Mouse (Mus musculus) gastrocnemius, postnatal 14 days (tissue): ENCODE measurements at regions not wholly inside any gene's neighbourhood (a gene's known extent, or its start where the extent isn't known, plus 50 kb on each side); places are given as distances from the start of the nearest gene placed in this dataset.
"Not testable (repeated sequence)": the region's sequence is repeated elsewhere in the genome, so short reads cannot be mapped to it uniquely, and the experiment has no call there.

Source experiments
- DNase-seq: peaks from one replicate; pipeline ENCODE4 v3.0.0; 2021; ENCODE audit warnings: mixed read lengths
- intact Hi-C: fragments of 180-260 bp; cut with DNase I; formaldehyde crosslinking; loops from one replicate; pipeline ENCODE4 v1.15.1; 2025; ENCODE audit warnings: low total_unique reads

DNA sequence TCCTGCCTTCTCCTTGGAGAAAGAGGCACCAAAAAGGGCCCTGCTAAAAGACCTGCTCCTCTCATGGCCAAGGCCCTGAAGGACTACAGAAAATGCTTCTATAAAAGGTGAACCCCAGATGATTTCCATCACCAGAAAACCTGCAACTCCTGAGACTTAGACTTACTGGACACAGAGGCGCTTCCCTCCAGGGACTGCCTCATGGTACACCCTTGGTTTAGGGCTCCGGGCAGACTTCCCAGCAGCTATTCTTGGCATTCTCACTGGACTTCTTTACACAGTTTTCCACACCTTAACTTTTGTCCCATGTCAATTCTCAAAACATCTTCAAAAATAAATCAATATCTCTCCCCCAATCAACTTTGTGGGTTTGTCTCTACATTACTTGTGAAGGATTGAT lies 393.2 kb downstream of the Gpm6a start:
- intact Hi-C loops, DNase-seq: not testable (repeated sequence)

DNA sequence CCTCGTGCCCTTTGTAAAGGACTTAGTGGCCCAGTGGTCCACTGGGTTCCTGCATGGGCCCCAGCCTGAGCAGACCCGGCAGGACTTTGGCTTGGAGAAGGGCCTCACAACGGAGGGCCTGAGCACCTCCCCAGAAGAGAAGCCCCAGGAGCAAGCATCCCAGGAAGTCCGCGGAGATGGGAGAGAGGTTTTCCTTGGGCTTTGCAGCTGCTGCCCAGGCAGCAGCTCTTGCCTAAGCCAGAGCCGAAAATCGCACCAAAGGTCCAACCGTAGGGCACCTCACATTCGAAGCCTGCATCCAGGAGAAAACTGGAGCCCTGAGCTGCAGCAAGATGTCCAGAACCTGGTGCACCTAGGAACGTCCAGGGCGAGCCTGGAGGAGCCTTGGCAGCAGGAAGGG lies 405.2 kb downstream of the Gpm6a start:
- intact Hi-C loops, DNase-seq: not testable (repeated sequence)

- intact Hi-C loops, DNase-seq: not testable (repeated sequence)
Observed at GRCm38 (mm10) chr8:55367431-55367830, 412.8 kb downstream of the Gpm6a start.

GRCm38 (mm10) chr8:55397046-55397445 lies 442.4 kb downstream of the Gpm6a start:
- DNase-seq = no peak
- intact Hi-C loops = no loop called here

- no peak for DNase-seq
- intact Hi-C loops = no loop called here
Observed at GRCm38 (mm10) chr8:55398331-55398730, 443.7 kb downstream of the Gpm6a start.

- DNase-seq = no peak
- intact Hi-C loops = no loop called here
Observed at GRCm38 (mm10) chr8:55400412-55400811, 445.8 kb downstream of the Gpm6a start.

DNA sequence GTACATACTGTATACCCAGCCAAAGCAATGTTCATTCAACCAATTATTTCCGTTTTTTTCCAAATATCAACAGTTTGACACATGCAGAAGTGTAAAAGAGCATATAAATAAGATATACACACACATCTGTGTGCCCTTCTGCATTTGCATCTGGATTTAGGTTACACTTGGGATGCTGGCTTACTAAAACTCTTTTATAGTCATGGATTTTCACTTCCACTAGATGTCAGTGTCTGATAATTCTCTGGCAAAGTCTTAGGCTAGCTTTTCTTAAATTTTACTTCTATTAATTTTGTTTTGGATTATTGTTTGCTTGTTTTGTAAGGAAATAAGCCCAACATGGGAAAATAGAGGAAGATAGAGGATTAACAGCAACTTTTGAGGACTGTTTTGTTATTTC lies 452.3 kb downstream of the Gpm6a start:
- intact Hi-C loops = loop anchor here (5.0 kb wide), 1 partner anchor 125 kb away; no protein-coding TSS in a partner anchor
- not testable (repeated sequence) for DNase-seq
